Mouse (Mus musculus) thymus, postnatal 36 days (tissue): ENCODE results near the gene Gm20388.
A peak's percentile ranks its signal among the peaks of the same experiment; 100 is the strongest.
"Not testable (repeated sequence)": the region's sequence is repeated elsewhere in the genome, so short reads cannot be mapped to it uniquely, and the experiment has no call there.

Source experiments
- DNase-seq, 2 experiments: peaks; one replicate each; pipeline ENCODE4 v3.0.0; 2022; ENCODE audit warnings: mixed read lengths in 2 of 2

The Gm20388 gene

DNA sequence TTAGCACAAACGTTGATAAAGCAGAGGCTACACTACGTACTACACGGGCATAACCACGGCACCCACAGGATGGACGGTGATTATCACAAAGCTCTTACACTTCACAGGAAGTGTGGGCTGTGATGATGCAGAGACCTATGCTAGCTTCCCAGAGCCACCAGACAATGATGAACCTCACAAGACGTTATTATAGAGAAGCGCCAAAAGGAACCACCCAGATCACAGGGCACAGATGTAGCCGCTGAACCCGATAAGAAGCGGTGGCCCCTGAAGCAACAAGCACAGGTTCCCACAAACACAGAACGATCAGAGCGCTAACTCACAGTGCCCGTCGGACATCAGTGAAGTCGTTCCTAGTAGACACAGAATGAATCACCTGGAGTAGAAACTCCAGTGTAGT lies 3887.3 kb downstream of the Gm20388 start:
- DNase-seq: no peak

DNA sequence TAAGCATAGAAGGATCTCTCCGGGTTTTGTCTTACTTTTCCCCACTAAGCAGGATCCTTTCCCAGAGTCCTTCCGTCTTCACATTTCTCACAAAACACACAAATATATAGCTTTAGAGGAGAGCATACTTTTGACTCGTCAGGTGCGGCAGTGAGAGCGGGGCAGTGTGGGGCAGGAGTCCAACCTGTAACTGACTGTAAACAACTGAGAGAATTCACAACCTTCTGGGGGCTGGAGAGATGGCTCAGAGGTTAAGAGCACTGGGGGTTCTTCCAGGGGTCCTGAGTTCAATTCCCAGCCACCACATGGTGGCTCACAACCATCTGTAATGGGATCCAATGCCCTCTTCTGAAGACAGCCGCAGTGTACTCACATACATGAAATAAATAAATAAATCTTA lies 3888.8 kb downstream of the Gm20388 start:
- no peak for DNase-seq

DNA sequence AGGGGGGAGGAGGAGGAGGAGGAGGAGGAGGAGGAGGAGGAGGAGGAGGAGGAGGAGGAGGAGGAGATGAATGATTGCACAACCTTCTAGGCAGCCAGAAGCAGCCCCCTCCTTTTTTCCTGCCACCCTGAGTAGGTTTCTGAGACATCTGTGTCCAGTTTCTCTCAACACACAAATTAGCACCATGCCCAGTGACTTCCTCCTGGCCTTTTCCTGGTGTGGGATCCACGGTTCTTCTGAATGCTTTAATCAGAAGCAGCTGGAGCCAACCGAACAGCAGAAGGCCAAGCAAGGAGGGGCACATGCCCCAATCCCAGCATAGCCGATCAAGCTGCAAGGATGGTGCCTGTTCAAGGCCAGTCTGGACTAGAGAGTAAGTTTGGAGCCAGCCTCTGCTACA lies 3889.2 kb downstream of the Gm20388 start:
- DNase-seq: no peak

DNA sequence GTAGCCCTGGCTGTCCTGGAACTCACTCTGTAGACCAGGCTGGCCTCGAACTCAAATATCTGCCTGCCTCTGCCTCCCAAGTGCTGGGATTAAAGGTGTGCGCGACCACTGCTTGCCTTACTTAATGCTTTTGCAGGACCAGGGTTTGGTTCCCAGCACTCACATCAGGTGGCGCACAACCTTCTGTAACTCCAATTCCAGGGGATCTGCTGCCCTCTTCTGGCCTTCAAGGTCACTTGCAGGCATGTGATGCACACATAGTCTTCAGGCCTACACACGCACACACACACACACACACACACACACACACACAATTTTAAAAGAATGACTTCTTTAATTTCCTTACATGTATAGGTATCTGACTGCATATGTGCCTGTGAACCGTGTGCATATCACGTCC lies 3890.2 kb downstream of the Gm20388 start:
- DNase-seq: no peak

DNA sequence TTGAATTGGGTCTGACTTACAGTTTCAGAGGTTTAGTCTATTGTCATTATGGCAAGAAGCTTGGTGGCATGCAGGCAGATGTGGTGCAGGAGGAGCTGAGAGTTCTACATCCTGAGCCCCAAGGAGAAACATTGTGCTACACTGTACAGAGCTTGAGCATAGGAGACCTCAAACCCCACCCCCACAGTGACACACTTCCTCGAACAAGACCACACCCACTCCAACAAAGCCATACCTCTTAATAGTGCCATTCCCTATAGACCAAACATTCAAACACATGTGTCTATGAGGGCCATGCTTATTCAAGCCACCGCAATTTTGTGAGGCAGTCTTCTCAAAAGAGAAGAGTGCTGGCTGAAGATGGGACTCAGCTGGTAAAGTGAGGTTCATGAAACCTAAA lies 3890.9 kb downstream of the Gm20388 start:
- no peak for DNase-seq

DNA sequence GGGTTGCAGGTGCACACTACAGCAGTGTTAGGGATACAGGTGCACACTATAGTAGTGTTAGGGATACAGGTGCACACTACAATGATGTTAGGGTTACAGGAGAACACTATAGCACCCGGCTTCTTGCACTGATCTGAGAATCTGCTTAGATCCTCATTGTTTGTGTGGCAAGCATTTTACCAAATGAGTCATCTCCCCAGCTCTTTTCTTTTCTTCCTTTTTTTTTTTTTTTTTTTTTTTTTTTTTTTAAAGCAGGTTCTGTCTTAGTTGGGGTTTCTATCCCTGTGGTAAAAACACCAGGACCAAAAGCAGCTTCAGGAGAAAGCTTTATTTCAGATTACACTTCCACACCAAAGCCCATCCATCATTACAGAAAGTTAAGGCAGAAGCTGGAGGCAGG lies 3893.0 kb downstream of the Gm20388 start:
- no peak for DNase-seq

DNA sequence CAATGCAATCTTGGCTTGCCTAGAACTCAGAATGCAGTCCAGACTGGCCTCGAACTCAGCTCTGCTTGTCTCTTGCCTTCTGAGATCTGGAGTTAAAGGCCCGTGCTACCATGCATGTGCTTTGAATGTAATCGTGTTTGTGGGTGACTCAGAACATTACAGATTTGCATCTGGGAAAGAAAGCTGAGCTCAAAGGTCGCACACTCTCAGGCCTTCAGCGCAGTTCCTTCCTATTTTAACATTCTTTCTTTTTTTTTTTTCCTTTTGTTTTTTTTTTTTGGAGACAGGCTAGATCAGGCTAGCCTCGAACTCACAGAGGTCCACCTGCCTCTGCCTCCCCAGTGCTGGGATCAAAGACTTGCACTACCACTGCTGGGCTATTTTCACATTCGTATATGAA lies 3893.9 kb downstream of the Gm20388 start:
- no peak for DNase-seq

DNA sequence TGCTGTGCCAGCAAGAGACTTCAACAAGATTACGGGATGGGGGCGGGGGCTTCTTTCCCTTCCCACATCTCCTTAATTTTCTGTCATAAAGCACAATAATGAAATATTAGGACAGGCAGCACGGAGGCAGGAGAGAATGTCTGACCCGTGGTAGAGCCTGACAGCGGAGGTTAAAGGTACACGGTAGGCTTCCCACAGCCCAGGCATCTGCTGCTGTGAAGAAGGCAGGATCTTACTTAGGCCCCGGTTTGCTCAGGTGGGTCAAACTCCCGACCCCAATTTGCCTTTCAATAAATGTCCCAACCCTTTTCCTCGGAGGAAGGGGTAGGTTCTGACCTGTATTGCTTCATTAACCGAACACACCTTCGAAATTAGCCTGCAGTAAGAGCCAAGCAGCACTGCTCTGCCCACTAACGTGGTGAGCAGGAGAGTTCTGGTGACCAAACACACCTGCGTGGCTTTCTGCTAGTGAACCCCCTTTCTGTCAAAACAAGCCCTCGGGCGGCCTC lies 3894.6 kb downstream of the Gm20388 start:
- no peak for DNase-seq

DNA sequence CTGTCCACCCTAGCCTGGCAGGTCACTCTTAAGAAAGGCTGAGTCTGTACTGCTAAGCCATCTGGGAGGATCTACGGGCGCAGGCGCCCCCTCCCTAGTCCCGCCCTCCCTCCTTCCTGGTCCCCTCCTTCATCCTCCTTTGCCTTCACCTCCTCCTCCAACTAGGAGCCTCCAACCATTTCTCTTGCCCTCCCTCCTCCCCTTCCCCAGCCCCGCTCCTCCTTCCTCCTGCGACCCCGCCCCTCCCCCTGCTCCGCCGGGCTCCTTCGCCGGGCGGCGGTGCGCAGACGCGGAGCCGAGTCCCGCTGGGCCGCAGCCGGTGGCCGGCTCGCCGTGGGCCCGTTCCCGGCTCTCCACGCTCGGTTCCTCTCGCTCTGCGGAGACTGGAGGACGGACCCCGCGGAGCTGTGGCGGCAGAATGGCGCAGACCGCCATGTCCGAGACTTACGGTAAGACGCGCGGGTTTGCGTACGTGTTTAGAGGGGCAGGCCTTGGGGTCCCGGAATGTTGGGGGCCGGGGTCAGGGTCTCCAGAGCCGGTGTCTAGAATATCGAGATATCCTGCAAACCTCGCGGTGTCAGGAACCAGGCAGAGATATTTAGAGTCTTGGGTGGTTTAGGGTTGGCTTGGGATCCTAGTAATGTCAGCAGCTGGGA lies 3895.2 kb downstream of the Gm20388 start, which contains the start of gene Rab4a:
Gene Rab4a, plus strand, starts transcription at position 268 of the 656 bp plus-strand sequence.
- peak; percentile 64 to 75 for DNase-seq

DNA sequence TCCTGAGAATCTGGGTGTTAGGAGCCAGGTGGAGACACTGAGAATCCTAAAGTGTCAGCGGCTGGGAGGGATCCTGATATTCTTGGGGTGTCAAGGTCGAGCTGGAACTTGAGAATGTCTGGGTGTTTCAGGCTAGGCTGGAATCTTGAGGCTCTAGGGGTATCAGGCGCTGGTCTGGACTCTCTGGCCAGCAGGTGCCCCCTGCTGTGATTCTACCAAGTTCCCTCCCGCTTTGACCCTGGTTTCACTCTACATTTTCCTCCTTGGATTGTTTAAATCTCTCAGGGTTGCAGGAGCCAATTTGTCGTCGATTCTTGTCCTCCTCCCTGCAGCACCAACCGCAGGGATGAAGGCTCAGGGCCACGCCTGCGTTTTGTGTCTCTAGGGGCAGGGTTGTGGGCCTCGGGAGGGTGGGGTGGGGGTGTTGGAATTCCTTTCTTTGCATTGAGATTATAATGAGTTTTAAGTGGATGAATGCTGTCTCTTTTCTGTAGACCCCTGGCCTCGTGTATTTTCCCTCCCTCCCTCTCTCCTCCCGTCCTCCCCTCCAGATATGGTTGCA lies 3895.8 kb downstream of the Gm20388 start:
- DNase-seq: no peak

DNA sequence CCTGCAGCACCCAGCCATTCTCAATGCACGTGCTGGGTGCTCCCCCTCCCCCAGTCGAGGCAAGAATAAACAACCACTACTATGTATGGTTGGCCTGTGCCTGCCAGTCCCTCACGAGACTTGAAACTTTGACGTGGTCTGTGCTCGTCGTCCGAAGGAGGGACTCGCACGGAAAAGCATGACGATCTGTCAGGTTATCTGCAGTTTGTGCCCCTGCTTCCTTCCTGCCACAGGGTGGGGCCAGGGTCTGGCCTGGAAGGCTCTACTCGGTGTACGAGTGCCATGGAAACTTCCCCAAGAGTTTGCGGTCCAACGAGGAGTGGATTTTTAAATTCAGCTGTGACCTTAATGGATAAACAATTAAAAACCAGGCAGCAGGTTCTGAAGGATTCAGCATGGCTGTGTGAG lies 3896.4 kb downstream of the Gm20388 start:
- no peak for DNase-seq

DNA sequence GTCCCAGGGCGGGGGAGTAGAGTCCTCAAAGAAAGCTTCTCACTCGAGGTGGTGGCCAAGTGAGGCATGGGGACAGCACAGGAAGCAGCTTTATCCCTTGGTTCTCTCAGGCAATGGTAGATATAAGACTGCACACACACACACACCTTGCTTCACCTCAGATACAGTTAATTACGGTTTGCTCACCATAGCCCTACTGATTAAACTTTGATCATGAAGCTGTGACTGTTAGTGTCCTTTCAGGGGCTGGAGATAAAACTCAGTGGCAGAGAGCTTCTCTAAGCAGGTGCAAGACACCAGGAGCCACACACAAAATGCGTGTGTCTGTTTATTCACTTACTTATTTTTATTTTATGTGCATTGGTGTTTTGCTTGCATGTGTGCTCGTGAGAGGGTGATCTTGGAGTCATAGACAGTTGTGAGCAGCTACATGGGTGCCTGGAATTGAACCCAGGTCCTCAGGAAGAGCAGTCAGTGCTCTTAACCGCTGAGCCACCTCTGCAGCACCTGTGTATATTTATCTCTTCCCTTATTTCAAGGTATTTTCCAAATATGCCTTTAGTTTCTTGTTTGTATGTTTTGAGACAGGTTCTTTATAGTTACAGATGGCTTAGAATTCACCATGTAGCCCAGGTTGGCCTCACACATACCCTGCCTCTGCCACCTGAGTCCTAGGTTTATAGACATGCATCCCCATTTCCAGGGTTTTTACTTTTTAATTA lies 3897.4 kb downstream of the Gm20388 start:
- DNase-seq: no peak

DNA sequence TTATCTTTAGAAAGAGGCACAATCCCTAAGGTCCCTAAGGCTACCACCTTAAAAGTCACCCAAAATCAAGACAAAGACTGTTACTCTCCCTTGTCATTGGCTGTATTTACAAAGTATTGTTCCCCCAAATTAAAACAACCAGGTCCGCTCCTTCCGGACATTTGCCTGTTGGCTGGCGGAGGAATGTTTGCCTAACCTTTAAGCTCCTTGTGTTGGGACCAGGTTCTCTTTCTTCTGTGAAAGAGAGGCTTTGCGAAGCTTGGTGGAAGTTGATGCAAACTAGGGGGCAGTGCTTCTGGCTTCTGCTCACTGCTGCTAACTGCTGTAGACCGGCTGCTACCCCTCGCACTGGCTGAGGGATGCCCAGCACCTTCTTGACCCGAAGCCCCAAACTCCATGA lies 3898.0 kb downstream of the Gm20388 start:
- no peak for DNase-seq

DNA sequence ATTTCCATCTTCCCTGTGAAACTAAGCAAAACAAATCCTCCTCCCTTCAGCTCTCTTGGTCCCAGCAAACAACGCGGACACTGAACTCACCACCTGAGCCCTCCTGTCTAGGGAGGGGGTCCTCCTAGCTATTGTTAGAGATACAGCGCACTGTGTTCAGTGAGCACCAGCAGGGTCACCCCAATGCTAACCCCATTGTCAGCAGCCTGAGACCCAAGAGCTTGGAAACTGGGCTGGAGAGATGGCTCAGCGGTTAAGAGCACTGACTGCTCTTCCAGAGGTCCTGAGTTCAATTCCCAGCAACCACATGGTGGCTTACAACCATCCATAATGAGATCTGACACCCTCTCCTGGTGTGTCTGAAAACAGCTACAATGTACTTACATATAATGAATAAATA lies 3898.7 kb downstream of the Gm20388 start:
- not testable (repeated sequence) for DNase-seq

DNA sequence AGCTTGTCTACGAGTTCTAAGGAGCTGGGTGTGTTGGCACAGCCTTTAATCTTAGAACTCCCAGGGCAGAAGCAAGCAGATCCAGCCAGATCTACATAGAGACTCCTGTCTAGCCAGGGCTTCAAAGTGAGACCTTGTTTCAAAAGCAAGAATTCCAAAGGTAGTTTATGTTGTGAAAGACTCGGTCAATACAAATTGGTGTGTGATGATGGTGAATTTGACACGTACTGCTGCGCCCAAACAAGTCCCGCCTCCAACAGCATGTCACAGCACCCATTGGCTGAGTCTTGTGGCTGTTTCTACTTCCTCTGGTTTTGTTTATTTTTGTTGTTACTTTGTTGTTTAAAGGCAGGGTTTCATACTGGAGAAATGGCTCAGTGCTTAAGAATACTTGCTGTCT lies 3901.6 kb downstream of the Gm20388 start:
- no peak for DNase-seq

DNA sequence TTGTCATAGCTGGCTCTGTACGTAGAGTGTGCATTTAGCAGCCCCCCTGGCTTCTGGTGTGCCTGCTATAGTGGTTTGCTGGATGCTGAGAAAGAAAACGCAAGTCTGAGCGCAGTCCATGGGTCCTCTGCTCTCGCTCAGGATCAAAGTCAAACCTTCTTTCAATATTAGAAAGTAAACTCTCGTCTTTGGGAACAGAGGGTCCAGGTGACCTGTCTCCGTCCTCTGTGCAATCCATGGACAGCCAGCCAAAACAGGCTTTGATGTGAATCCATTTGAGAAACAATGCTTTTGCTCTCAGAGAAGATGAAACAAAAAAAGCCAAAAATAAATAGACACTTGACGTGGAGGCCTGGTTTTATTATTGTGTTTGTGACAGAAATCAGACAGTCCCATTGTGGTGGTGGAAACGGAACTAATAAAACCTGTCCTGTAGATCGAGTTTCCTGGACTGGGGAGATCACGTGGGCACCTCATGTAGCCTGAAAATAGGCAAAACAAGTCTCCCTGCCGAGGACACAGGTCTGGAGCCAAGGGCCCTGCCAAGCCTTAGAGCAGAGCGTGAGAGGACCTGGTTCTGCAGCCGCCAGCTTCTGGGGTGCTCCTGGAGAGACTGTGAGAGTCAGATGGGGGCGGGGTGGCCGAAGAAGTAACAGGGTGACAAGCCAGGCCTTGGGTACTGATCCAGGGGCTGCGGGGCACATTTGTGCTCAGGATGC lies 3902.7 kb downstream of the Gm20388 start:
- no peak for DNase-seq

DNA sequence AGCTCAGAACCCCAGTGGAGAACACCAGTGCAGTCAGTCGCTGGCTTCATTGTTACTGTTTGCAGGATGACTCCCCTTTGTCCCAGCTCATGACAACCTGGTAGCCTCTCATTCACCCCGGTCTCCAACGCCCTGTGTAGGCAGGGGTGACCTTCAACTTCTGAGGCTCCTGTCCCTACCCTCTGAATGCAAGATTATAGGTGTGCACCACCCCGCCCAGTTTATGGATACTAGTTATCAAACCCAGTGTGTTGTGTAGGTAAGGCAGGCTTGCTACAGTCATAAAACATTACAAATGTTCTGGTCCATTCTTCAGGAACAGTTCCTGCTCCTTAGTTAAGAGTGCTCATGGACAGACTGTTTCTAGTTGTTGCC lies 3903.2 kb downstream of the Gm20388 start:
- no peak for DNase-seq

DNA sequence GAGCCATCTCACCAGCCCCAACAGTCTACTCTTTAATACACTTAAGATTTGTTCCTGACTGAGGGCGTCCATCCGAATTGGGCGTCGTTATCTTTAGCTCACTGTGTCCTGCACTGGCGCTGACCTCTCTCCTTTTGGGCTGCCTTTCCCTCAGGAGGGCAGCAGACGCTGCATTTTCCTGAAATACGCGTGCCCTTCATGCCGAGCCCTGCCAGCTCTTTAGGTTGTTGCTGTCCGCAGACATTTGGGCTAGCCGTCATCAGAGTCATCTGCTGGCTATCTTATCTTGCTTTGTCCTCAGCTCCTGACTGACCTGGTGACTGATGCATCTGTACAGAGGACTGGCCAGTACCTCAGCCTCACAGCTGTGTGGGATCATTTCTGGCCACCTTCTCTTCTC lies 3904.7 kb downstream of the Gm20388 start:
- no peak for DNase-seq

DNA sequence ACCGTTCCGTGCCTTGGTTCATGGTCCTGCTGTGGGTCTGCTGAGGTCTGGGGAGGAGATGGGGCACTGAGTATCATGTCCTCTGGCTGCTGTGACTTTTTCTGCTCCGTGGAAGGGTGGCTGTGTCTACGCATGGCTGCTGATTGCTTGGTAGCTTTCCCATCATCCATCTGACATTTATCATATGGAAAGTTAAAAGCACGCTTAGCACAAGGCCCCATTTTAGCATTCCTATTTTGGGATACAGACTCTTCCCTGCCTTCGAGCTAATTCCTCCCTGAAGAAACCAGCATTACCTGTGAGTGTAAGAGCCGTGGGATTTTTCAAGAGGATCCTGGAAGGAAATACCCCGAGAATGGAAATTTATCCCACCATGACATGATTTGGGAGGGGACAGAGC lies 3906.3 kb downstream of the Gm20388 start:
- DNase-seq: no peak

DNA sequence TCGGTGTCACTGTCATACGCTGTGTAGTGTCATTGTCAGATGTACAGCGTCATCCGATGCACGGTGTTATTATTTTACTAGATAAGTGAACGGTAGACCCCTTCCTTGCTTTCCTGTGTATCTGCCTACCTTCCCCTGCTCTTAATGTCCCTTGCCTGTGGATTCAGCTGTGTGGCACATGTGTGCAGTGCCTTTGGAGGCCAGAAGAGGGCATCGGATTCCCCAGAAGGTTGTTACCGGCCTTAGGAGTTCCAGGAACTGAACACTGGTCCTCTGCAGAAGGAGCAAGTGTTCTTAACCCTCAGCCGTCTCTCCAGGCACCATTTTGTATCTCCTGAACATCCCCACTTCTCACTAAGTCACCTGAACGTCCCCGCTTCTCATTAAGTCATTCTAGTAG lies 3907.1 kb downstream of the Gm20388 start:
- DNase-seq: no peak

DNA sequence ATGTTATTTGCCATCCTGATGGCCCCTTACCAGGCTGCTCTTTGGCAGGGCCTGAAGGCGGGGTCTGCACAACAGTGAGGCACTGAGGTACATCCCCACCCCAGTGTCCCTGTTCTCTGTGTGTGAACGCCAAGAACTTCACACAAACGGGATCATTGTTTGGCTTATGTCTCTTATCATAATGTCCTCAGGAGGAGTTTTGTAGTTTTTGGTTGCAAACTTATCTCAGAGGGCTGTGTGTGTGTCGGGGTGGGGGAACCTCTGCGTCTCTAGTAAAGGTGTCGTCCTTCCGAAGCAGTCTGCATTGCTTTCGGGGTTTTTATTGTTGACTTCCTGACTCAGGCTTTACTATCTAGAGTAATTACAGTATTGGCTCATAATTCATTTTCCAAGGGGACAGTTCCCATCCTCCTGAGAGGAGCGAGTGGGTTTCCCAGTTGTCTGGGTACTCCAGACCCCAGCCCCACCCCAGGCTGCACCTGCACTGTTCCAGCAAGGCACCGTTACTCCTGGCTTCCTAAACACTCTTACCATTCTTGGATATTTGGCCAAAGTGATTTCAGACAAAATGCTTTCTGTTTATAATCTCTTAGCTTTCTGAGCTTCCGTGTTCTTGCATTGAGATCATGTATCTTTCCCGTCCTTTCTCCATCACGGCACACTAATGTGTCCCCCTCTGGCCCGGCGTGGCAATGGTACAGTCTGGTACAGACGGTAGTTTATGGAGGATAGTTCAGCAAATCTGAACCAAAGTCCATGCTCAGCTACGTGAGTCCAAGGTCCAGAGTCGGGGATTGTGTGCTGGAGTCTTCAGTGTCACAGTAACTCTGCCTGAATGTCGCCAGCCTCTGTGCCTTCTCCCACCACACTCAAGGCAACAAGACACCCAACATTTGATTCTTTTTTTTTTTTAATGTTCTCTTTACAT lies 3909.3 kb downstream of the Gm20388 start:
- no peak for DNase-seq

DNA sequence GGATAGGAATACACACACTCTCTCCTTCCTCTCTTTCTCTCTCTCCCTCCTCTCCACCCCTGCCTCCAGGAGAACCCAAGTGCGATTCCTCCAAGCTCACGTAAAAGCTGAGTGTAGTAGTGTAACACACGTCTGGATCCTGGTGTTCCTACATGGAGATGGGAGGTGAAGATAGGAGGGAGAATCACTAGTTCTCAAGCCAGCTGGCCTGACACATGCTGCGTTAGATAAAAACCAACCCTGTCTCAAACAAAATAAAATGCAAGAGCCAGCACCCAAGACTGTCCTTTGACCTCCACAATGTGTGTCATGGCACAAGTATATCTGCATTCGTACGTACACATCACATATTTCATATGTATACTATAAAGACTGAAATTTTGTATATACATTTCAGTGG lies 3910.1 kb downstream of the Gm20388 start:
- no peak for DNase-seq
